Mouse (Mus musculus) MEL (cell line): ENCODE measurements at regions not wholly inside any gene's neighbourhood (a gene's known extent, or its start where the extent isn't known, plus 50 kb on each side); places are given as distances from the start of the nearest gene placed in this dataset.

Source experiments
- CTCF ChIP-seq, 3 experiments: IDR thresholded peaks in 2 of 3; conservative IDR thresholded peaks in 1 of 3; 2 replicates each; pipeline ENCODE4 v1.5.1; 2011 to 2012; ENCODE audit warnings: low read length in 3 of 3, low read depth in 2 of 3, mild to moderate bottlenecking in 2 of 3, improper control_type of control experiment in 1 of 3, inconsistent platforms in 1 of 3, mixed read lengths in 1 of 3, moderate library complexity in 1 of 3; ENCODE audit not compliant: control insufficient read depth in 1 of 3, insufficient read depth in 1 of 3, poor library complexity in 1 of 3, severe bottlenecking in 1 of 3
- E2F4 ChIP-seq: IDR thresholded peaks from 2 replicates; pipeline ENCODE4 v1.6.1; 2011; ENCODE audit warnings: low read depth, low read length, improper control_type of control experiment, borderline replicate concordance
- EP300 ChIP-seq, 2 experiments: IDR thresholded peaks; 2 replicates each; pipeline ENCODE4 v1.6.1; 2011; ENCODE audit warnings: improper control_type of control experiment in 2 of 2, low read length in 2 of 2, low read depth in 1 of 2, mild to moderate bottlenecking in 1 of 2
- GATA1 ChIP-seq: IDR thresholded peaks from 2 replicates; pipeline ENCODE4 v1.6.1; 2011; ENCODE audit warnings: low read depth, low read length, improper control_type of control experiment
- KAT2A ChIP-seq: conservative IDR thresholded peaks from 2 replicates; pipeline ENCODE4 v1.6.1; 2012; ENCODE audit warnings: low read depth, low read length, improper control_type of control experiment, inconsistent platforms
- MXI1 ChIP-seq: IDR thresholded peaks from 2 replicates; pipeline ENCODE4 v1.6.1; 2011; ENCODE audit warnings: mild to moderate bottlenecking, low read depth, low read length, improper control_type of control experiment
- POLR2A ChIP-seq, 2 experiments: IDR thresholded peaks; 2 replicates each; pipeline ENCODE4 v1.6.1; 2011 to 2012; ENCODE audit warnings: low read length in 2 of 2, mild to moderate bottlenecking in 2 of 2, control low read depth in 1 of 2, improper control_type of control experiment in 1 of 2, low read depth in 1 of 2, moderate library complexity in 1 of 2; ENCODE audit not compliant: control insufficient read depth in 1 of 2, insufficient read depth in 1 of 2, poor library complexity in 1 of 2
- TAL1 ChIP-seq: IDR thresholded peaks from 2 replicates; pipeline ENCODE4 v1.6.1; 2012; ENCODE audit warnings: mild to moderate bottlenecking, inconsistent platforms, low read length, moderate library complexity, mixed read lengths
- TBP ChIP-seq: IDR thresholded peaks from 2 replicates; pipeline ENCODE4 v1.8.0; 2011; ENCODE audit warnings: low read depth, low read length, improper control_type of control experiment
- TCF12 ChIP-seq: IDR thresholded peaks from 2 replicates; pipeline ENCODE4 v1.6.1; 2014; ENCODE audit warnings: low read depth, mild to moderate bottlenecking, inconsistent platforms, low read length, improper control_type of control experiment, moderate library complexity
- USF1 ChIP-seq: IDR thresholded peaks from 2 replicates; pipeline ENCODE4 v1.6.1; 2014; ENCODE audit warnings: low read depth, mild to moderate bottlenecking, inconsistent platforms, low read length, improper control_type of control experiment, moderate library complexity
- ZMIZ1 ChIP-seq: IDR thresholded peaks from 2 replicates; pipeline ENCODE4 v1.6.1; 2012; ENCODE audit warnings: low read depth, mild to moderate bottlenecking, inconsistent platforms, low read length, improper control_type of control experiment, moderate library complexity

DNA sequence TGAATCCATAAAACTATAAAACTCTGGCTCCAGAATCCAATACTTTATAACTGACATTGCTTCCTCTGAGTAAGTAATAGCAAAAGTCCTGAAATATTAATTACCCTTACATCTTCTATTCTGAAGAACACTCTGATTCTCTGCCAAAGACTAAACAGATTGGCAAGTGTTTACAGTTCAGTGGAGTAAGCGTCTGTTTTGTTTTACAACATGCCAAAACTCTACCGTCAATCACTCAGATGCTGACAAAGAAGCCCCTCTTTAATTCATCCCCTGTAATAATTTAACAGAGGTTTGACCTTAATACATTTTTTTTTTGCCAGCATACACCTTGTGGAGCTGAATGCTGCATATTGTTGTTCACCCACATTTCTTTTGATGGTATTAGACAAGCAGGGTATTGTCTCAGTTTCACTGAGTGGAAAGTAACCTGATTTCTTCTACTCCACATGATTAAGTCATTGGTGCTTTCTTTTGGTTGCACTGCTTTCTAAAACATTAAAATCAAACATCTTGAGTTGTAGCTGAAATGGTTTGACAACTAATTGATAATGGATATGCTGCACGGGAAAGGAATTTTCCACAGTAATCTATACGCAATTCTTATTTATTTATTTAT lies 796.2 kb upstream of the Sel1l start:
- TF ChIP-seq CTCF (IDR thresholded peaks at IDR 0.05 in 2 of 3, conservative IDR thresholded peaks at IDR 0.05 in 1 of 3; ENCODE audit: control insufficient read depth in 1 of 3, insufficient read depth in 1 of 3, low read depth in 2 of 3, low read length in 3 of 3, poor library complexity in 1 of 3, severe bottlenecking in 1 of 3) = no peak
- TF ChIP-seq KAT2A = no peak
- no peak for TF ChIP-seq TBP
- TF ChIP-seq E2F4 = no peak
- TF ChIP-seq EP300 (IDR thresholded peaks at IDR 0.05; ENCODE audit: low read depth in 1 of 2, low read length in 2 of 2) = no peak
- no peak for TF ChIP-seq POLR2A (IDR thresholded peaks at IDR 0.05; ENCODE audit: control insufficient read depth in 1 of 2, insufficient read depth in 1 of 2, low read depth in 1 of 2, low read length in 2 of 2, poor library complexity in 1 of 2)
- TF ChIP-seq TCF12 = no peak
- TF ChIP-seq GATA1 = no peak
- TF ChIP-seq MXI1 = no peak
- TF ChIP-seq TAL1 = no peak
- no peak for TF ChIP-seq USF1
- TF ChIP-seq ZMIZ1 = no peak
